Mouse (Mus musculus) urinary bladder, postnatal 10 days (tissue): ENCODE results near the gene Nus1.

Source experiments
- DNase-seq: peaks from one replicate; pipeline ENCODE4 v3.0.0; 2022; ENCODE audit warnings: low spot score

Nus1 gene

GRCm38 (mm10) chr10:52417998-52418860 lies 882 bp downstream of the Nus1 start:
- no peak for DNase-seq

- DNase-seq, result no peak
Measured at GRCm38 (mm10) chr10:52418931-52419330, 1.6 kb downstream of the Nus1 start.

- DNase-seq, result no peak
Measured at GRCm38 (mm10) chr10:52419402-52419801, 2.1 kb downstream of the Nus1 start.

- no peak for DNase-seq
Measured at GRCm38 (mm10) chr10:52420526-52420925, 3.2 kb downstream of the Nus1 start.

GRCm38 (mm10) chr10:52421716-52422115 lies 4.4 kb downstream of the Nus1 start:
- DNase-seq, result no peak

- DNase-seq, result no peak
Measured at GRCm38 (mm10) chr10:52423097-52423496, 5.8 kb downstream of the Nus1 start.

GRCm38 (mm10) chr10:52426314-52426980 lies 9.1 kb downstream of the Nus1 start:
- DNase-seq, result no peak

- no peak for DNase-seq
Measured at GRCm38 (mm10) chr10:52427634-52428415, 10.5 kb downstream of the Nus1 start.

GRCm38 (mm10) chr10:52430953-52431352 lies 13.6 kb downstream of the Nus1 start:
- no peak for DNase-seq

- DNase-seq, result no peak
Measured at GRCm38 (mm10) chr10:52434836-52435235, 17.5 kb downstream of the Nus1 start.

GRCm38 (mm10) chr10:52460614-52461013 lies 43.3 kb downstream of the Nus1 start:
- no peak for DNase-seq

- DNase-seq, result no peak
Measured at GRCm38 (mm10) chr10:52463941-52464739, 46.8 kb downstream of the Nus1 start.

GRCm38 (mm10) chr10:52471520-52471919 lies 54.2 kb downstream of the Nus1 start:
- DNase-seq, result no peak
